Mouse (Mus musculus): ENCODE measurements around the gene Pde11a. TPM values are rescaled to one million over a fixed set of nuclear protein-coding genes. Genes with fewer than 3 reads are reported as not detected.

The Pde11a gene
- total and polyA plus RNA-seq, 2 experiments, result not detected

DNA sequence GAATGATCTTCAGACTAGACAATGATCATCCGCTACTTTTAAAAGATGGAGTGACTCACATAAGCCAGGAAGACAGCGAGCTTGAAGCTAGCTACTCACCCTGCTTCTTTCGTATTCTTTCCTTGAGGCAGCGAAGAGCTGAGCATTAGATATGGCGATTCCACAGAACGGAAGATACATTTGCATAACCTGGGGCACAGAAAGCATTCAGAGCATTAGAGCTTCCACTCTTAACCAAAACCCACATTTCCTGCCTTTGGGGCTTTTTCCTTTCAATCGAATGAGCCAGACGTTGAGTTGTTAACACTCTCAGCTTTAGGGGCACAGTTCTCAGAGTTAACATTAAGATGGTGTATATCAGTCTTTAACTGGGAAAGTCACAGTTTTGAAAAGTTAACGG is 123.4 kb downstream of the Pde11a start:
- Histone ChIP-seq H3K79me2 (ENCODE audit: control insufficient read depth, insufficient read depth, low read length) (no peaks in the 10 kb centered on the region), H3K27me3 (ENCODE audit: control insufficient read depth, insufficient read depth, low read length) (no peaks in the 10 kb centered on the region), H3K4me1 (ENCODE audit: control insufficient read depth, insufficient read depth, low read length) (no peaks in the 10 kb centered on the region), H3K4me3 (ENCODE audit: insufficient read depth, low read depth, low read length) (no peak overlapping the region), H3K9ac (ENCODE audit: low read depth, low read length) (no peak overlapping the region), H3K27ac (replicated peaks; ENCODE audit: insufficient read depth, low read depth, low read length) (no peak overlapping the region), H3K36me3 (ENCODE audit: control insufficient read depth, insufficient read depth, low read length) (no peaks in the 10 kb centered on the region)
- DNase-seq (ENCODE audit: extremely low read depth, low read depth, low spot score), result no peak
- TF ChIP-seq CTCF (IDR thresholded peaks at IDR 0.05; ENCODE audit: low read depth, low read length), result no peak
- TF ChIP-seq POLR2A (IDR thresholded peaks at IDR 0.05; ENCODE audit: extremely low read depth, insufficient read depth, low read length), result no peak
- 83% methylated on average over 9 of the region's 9 CpGs for WGBS

DNA sequence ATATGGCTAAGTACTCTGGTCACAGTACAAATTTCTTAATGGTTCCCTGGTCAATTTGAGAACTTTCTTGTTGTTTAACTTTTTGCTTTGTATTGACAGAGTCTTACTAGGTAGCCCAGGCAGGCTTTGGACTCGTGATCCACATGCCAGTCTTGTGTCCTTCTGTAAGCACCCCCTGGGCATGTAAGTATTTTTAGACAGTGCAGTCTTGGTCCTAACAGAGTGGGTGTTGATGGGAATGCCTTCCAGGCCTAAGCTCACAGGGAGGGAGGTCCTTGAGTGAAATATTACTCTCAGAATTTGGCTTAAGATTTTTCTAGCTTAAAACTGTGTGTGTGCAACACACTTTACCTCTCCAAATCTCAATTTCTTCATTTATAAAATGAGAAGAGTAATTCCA is 153.4 kb downstream of the Pde11a start:
- DNase-seq (ENCODE audit: extremely low read depth, low read depth, low spot score), result no peak
- no peak for TF ChIP-seq CTCF (IDR thresholded peaks at IDR 0.05; ENCODE audit: low read depth, low read length)
- Histone ChIP-seq H3K27ac (replicated peaks; ENCODE audit: insufficient read depth, low read depth, low read length) (no peak overlapping the region), H3K4me1 (ENCODE audit: control insufficient read depth, insufficient read depth, low read length) (no peaks in the 10 kb centered on the region), H3K36me3 (ENCODE audit: control insufficient read depth, insufficient read depth, low read length) (no peaks in the 10 kb centered on the region), H3K27me3 (ENCODE audit: control insufficient read depth, insufficient read depth, low read length) (no peaks in the 10 kb centered on the region), H3K4me3 (ENCODE audit: insufficient read depth, low read depth, low read length) (no peak overlapping the region), H3K9ac (ENCODE audit: low read depth, low read length) (no peak overlapping the region), H3K79me2 (ENCODE audit: control insufficient read depth, insufficient read depth, low read length) (no peaks in the 10 kb centered on the region)
- WGBS, result 27% methylated on average over 1 of the region's 1 CpGs

DNA sequence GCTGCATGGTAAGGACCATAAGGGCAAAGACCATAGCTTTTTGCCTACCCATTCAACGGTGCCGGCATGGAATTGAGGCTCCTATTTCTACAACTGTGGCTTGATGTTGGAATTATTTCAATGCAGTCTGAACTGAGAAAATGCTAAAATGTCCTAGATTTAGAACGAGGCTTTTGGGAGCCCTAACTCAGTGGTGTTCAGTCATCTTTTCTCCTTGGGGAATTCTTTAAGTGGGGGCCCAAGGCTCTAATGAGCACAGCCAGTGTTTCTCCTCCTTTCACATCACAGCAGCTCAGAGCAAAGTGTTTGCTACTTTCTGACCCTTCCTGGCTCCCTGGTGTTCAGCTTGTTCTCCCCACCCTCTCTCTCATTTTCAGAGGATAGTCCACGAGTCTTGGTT is 175.8 kb downstream of the Pde11a start:
- TF ChIP-seq POLR2A (IDR thresholded peaks at IDR 0.05; ENCODE audit: extremely low read depth, insufficient read depth, low read length), result no peak
- TF ChIP-seq CTCF (IDR thresholded peaks at IDR 0.05; ENCODE audit: low read depth, low read length), result no peak
- DNase-seq (ENCODE audit: extremely low read depth, low read depth, low spot score), result no peak
- H3K79me2 ChIP-seq (ENCODE audit: control insufficient read depth, insufficient read depth, low read length), result no peaks in the 10 kb centered on the region
- no peaks in the 10 kb centered on the region for H3K27me3 ChIP-seq (ENCODE audit: control insufficient read depth, insufficient read depth, low read length)
- H3K36me3 ChIP-seq (ENCODE audit: control insufficient read depth, insufficient read depth, low read length), result no peaks in the 10 kb centered on the region
- no peak overlapping the region for H3K9ac ChIP-seq (ENCODE audit: low read depth, low read length)
- no peak overlapping the region for H3K4me3 ChIP-seq (ENCODE audit: insufficient read depth, low read depth, low read length)
- WGBS, result 76% methylated on average over 4 of the region's 4 CpGs
- H3K4me1 ChIP-seq (ENCODE audit: control insufficient read depth, insufficient read depth, low read length), result no peaks in the 10 kb centered on the region
- H3K27ac ChIP-seq (replicated peaks; ENCODE audit: insufficient read depth, low read depth, low read length), result no peak overlapping the region

DNA sequence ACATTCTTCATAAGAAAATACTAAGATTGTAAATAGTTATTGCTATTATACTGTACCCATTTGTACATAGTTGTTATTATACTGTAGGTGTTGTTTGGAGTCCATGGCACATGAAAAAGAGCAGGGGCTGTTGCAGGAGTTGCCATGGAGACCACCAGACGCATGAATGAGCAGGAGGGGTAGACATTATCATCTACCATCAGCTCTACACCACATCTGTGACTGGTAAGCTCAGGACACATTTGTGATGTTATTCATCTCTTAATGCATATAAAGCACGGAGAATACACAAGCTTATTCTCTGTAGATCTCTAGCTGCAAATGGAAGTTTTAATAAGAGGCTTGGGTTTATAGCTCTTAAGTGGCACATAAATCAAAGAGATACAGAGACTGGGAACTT is 179.6 kb downstream of the Pde11a start:
- WGBS, result 78% methylated on average over 2 of the region's 2 CpGs
- Histone ChIP-seq H3K4me3 (ENCODE audit: insufficient read depth, low read depth, low read length) (no peak overlapping the region), H3K4me1 (ENCODE audit: control insufficient read depth, insufficient read depth, low read length) (no peaks in the 10 kb centered on the region), H3K79me2 (ENCODE audit: control insufficient read depth, insufficient read depth, low read length) (no peaks in the 10 kb centered on the region), H3K27me3 (ENCODE audit: control insufficient read depth, insufficient read depth, low read length) (no peaks in the 10 kb centered on the region), H3K27ac (replicated peaks; ENCODE audit: insufficient read depth, low read depth, low read length) (no peak overlapping the region), H3K9ac (ENCODE audit: low read depth, low read length) (no peak overlapping the region), H3K36me3 (ENCODE audit: control insufficient read depth, insufficient read depth, low read length) (no peaks in the 10 kb centered on the region)
- TF ChIP-seq POLR2A (IDR thresholded peaks at IDR 0.05; ENCODE audit: extremely low read depth, insufficient read depth, low read length) (no peak), CTCF (IDR thresholded peaks at IDR 0.05; ENCODE audit: low read depth, low read length) (no peak)
- DNase-seq (ENCODE audit: extremely low read depth, low read depth, low spot score), result no peak

DNA sequence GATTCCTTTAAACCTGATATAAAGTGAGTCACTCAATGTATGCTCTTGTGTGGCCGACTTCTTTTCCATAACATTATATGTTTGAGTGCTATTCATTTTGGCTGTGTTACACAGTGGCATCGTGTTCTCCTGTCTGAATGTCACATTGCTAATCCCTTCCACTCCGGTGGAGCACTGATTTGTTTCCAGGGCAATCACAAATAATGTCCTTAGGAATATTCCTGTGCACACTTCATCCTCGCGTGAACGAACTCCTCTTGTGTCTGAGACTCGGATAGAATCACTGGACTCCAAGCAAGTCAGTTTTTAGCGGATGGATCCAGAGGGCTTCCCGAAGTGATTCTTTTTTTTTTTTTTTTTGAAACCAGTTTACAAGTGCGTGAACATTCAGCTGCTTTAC is 197.4 kb downstream of the Pde11a start:
- H3K79me2 ChIP-seq (ENCODE audit: control insufficient read depth, insufficient read depth, low read length), result no peaks in the 10 kb centered on the region
- 84% methylated on average over 10 of the region's 10 CpGs for WGBS
- H3K27ac ChIP-seq (replicated peaks; ENCODE audit: insufficient read depth, low read depth, low read length), result no peak overlapping the region
- no peak overlapping the region for H3K9ac ChIP-seq (ENCODE audit: low read depth, low read length)
- H3K27me3 ChIP-seq (ENCODE audit: control insufficient read depth, insufficient read depth, low read length), result no peaks in the 10 kb centered on the region
- no peak overlapping the region for H3K4me3 ChIP-seq (ENCODE audit: insufficient read depth, low read depth, low read length)
- TF ChIP-seq POLR2A (IDR thresholded peaks at IDR 0.05; ENCODE audit: extremely low read depth, insufficient read depth, low read length) (no peak), CTCF (IDR thresholded peaks at IDR 0.05; ENCODE audit: low read depth, low read length) (no peak)
- H3K4me1 ChIP-seq (ENCODE audit: control insufficient read depth, insufficient read depth, low read length), result no peaks in the 10 kb centered on the region
- H3K36me3 ChIP-seq (ENCODE audit: control insufficient read depth, insufficient read depth, low read length), result no peaks in the 10 kb centered on the region
- DNase-seq (ENCODE audit: extremely low read depth, low read depth, low spot score), result no peak

DNA sequence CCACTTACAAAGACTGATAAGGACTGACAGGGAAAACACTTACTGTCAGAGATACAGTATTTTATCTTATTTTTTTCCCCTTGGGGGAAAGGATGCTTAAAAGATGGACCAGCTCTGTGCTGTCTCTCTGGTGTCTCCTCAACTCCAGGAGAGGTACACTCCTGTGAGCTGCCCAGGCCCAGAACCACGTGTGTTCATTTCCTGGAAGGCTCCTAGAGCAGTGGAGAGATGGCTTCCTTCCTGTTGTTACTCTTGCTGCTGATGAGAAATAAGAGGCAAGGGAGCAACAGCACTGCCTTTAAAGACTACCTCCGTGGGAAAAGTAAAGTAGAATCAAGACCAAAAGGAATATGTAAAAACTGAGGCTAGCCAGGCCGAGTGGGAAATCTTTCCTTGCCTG is 205.6 kb downstream of the Pde11a start:
- Histone ChIP-seq H3K36me3 (ENCODE audit: control insufficient read depth, insufficient read depth, low read length) (no peaks in the 10 kb centered on the region), H3K9ac (ENCODE audit: low read depth, low read length) (no peak overlapping the region), H3K4me3 (ENCODE audit: insufficient read depth, low read depth, low read length) (no peak overlapping the region), H3K27ac (replicated peaks; ENCODE audit: insufficient read depth, low read depth, low read length) (no peak overlapping the region), H3K4me1 (ENCODE audit: control insufficient read depth, insufficient read depth, low read length) (no peaks in the 10 kb centered on the region), H3K79me2 (ENCODE audit: control insufficient read depth, insufficient read depth, low read length) (no peaks in the 10 kb centered on the region), H3K27me3 (ENCODE audit: control insufficient read depth, insufficient read depth, low read length) (no peaks in the 10 kb centered on the region)
- WGBS, result 58% methylated on average over 3 of the region's 3 CpGs
- TF ChIP-seq CTCF (IDR thresholded peaks at IDR 0.05; ENCODE audit: low read depth, low read length), result no peak
- TF ChIP-seq POLR2A (IDR thresholded peaks at IDR 0.05; ENCODE audit: extremely low read depth, insufficient read depth, low read length), result no peak
- DNase-seq (ENCODE audit: extremely low read depth, low read depth, low spot score), result no peak
